Mouse (Mus musculus): Measurements from ENCODE around the gene 1700016C15Rik. TPM values are rescaled to one million over a fixed set of nuclear protein-coding genes. Genes with fewer than 3 reads are reported as not detected.
A peak's percentile ranks its signal among the peaks of the same experiment; 100 is the strongest.

Gene 1700016C15Rik
- polyA plus RNA-seq, 1 experiment, result not detected

- H3K4me3 ChIP-seq (replicated peaks; ENCODE audit: control insufficient read depth, low read depth, low read length), result no peak overlapping the region
- WGBS, result 78% methylated on average over 9 of the region's 9 CpGs
- no peak for TF ChIP-seq CTCF (IDR thresholded peaks at IDR 0.05; ENCODE audit: control insufficient read depth, insufficient read depth, low read length)
- no peak for TF ChIP-seq POLR2A (IDR thresholded peaks at IDR 0.05; ENCODE audit: borderline replicate concordance, control insufficient read depth, low read depth, low read length)
- H3K4me1 ChIP-seq (ENCODE audit: control insufficient read depth, insufficient read depth, low read length), result no peaks in the 10 kb centered on the region
- H3K27ac ChIP-seq (ENCODE audit: control insufficient read depth, insufficient read depth, low read depth, low read length, poor library complexity), result no peak overlapping the region
Observed at GRCm38 (mm10) chr1:177693486-177694252, 35.9 kb upstream of the 1700016C15Rik start.

- H3K27ac ChIP-seq (ENCODE audit: control insufficient read depth, insufficient read depth, low read depth, low read length, poor library complexity), result no peak overlapping the region
- no peak overlapping the region for H3K4me3 ChIP-seq (replicated peaks; ENCODE audit: control insufficient read depth, low read depth, low read length)
- WGBS, result 79% methylated on average over 8 of the region's 8 CpGs
- no peaks in the 10 kb centered on the region for H3K4me1 ChIP-seq (ENCODE audit: control insufficient read depth, insufficient read depth, low read length)
- TF ChIP-seq CTCF (IDR thresholded peaks at IDR 0.05; ENCODE audit: control insufficient read depth, insufficient read depth, low read length), result no peak
Observed at GRCm38 (mm10) chr1:177700560-177700959, 29.1 kb upstream of the 1700016C15Rik start.

GRCm38 (mm10) chr1:177702481-177703146 lies 27.0 kb upstream of the 1700016C15Rik start:
- no peak overlapping the region; the same call in 1 of the 2 replicates for H3K27ac ChIP-seq (ENCODE audit: control insufficient read depth, insufficient read depth, low read depth, low read length, poor library complexity)
- WGBS, result under 1% methylated on average over 15 of the region's 15 CpGs
- peak overlapping the region; percentile 74 for H3K4me3 ChIP-seq (replicated peaks; ENCODE audit: control insufficient read depth, low read depth, low read length)
- TF ChIP-seq CTCF (IDR thresholded peaks at IDR 0.05; ENCODE audit: control insufficient read depth, insufficient read depth, low read length), result peak; percentile 75
- TF ChIP-seq POLR2A (IDR thresholded peaks at IDR 0.05; ENCODE audit: borderline replicate concordance, control insufficient read depth, low read depth, low read length), result no peak
- no peaks in the 10 kb centered on the region for H3K4me1 ChIP-seq (ENCODE audit: control insufficient read depth, insufficient read depth, low read length)

- no peak for TF ChIP-seq POLR2A (IDR thresholded peaks at IDR 0.05; ENCODE audit: borderline replicate concordance, control insufficient read depth, low read depth, low read length)
- TF ChIP-seq CTCF (IDR thresholded peaks at IDR 0.05; ENCODE audit: control insufficient read depth, insufficient read depth, low read length), result no peak
- 33% methylated on average over 6 of the region's 6 CpGs for WGBS
- Histone ChIP-seq H3K27ac (ENCODE audit: control insufficient read depth, insufficient read depth, low read depth, low read length, poor library complexity) (no peak overlapping the region), H3K4me1 (ENCODE audit: control insufficient read depth, insufficient read depth, low read length) (no peaks in the 10 kb centered on the region; the same call in 1 of the 2 replicates), H3K4me3 (replicated peaks; ENCODE audit: control insufficient read depth, low read depth, low read length) (no peak overlapping the region)
Observed at GRCm38 (mm10) chr1:177703147-177703807, 26.3 kb upstream of the 1700016C15Rik start.

- Histone ChIP-seq H3K27ac (ENCODE audit: control insufficient read depth, insufficient read depth, low read depth, low read length, poor library complexity) (no peak overlapping the region), H3K4me1 (ENCODE audit: control insufficient read depth, insufficient read depth, low read length) (no peaks in the 10 kb centered on the region; the same call in 1 of the 2 replicates), H3K4me3 (replicated peaks; ENCODE audit: control insufficient read depth, low read depth, low read length) (no peak overlapping the region)
- 44% methylated on average over 2 of the region's 2 CpGs for WGBS
- no peak for TF ChIP-seq CTCF (IDR thresholded peaks at IDR 0.05; ENCODE audit: control insufficient read depth, insufficient read depth, low read length)
- TF ChIP-seq POLR2A (IDR thresholded peaks at IDR 0.05; ENCODE audit: borderline replicate concordance, control insufficient read depth, low read depth, low read length), result no peak
Observed at GRCm38 (mm10) chr1:177705204-177705603, 24.4 kb upstream of the 1700016C15Rik start.

- no peak for TF ChIP-seq CTCF (IDR thresholded peaks at IDR 0.05; ENCODE audit: control insufficient read depth, insufficient read depth, low read length)
- no peak for TF ChIP-seq POLR2A (IDR thresholded peaks at IDR 0.05; ENCODE audit: borderline replicate concordance, control insufficient read depth, low read depth, low read length)
- Histone ChIP-seq H3K27ac (ENCODE audit: control insufficient read depth, insufficient read depth, low read depth, low read length, poor library complexity) (no peak overlapping the region), H3K4me1 (ENCODE audit: control insufficient read depth, insufficient read depth, low read length) (peaks cover 2% of the 10 kb centered on the region; the same call in 1 of the 2 replicates), H3K4me3 (replicated peaks; ENCODE audit: control insufficient read depth, low read depth, low read length) (no peak overlapping the region)
- WGBS, result 75% methylated on average over 1 of the region's 1 CpGs
Observed at GRCm38 (mm10) chr1:177707571-177707970, 22.0 kb upstream of the 1700016C15Rik start.

GRCm38 (mm10) chr1:177708583-177709055 lies 21.0 kb upstream of the 1700016C15Rik start:
- no peak for TF ChIP-seq POLR2A (IDR thresholded peaks at IDR 0.05; ENCODE audit: borderline replicate concordance, control insufficient read depth, low read depth, low read length)
- no peak for TF ChIP-seq CTCF (IDR thresholded peaks at IDR 0.05; ENCODE audit: control insufficient read depth, insufficient read depth, low read length)
- no peak overlapping the region for H3K27ac ChIP-seq (ENCODE audit: control insufficient read depth, insufficient read depth, low read depth, low read length, poor library complexity)
- peaks cover 2% of the 10 kb centered on the region; the same call in 1 of the 2 replicates for H3K4me1 ChIP-seq (ENCODE audit: control insufficient read depth, insufficient read depth, low read length)
- no peak overlapping the region for H3K4me3 ChIP-seq (replicated peaks; ENCODE audit: control insufficient read depth, low read depth, low read length)
- WGBS, result 61% methylated on average over 4 of the region's 4 CpGs

- H3K27ac ChIP-seq (ENCODE audit: control insufficient read depth, insufficient read depth, low read depth, low read length, poor library complexity), result peak overlapping the region; percentile 82
- TF ChIP-seq POLR2A (IDR thresholded peaks at IDR 0.05; ENCODE audit: borderline replicate concordance, control insufficient read depth, low read depth, low read length) (no peak), CTCF (IDR thresholded peaks at IDR 0.05; ENCODE audit: control insufficient read depth, insufficient read depth, low read length) (no peak)
- peaks cover 2% of the 10 kb centered on the region; the same call in 1 of the 2 replicates for H3K4me1 ChIP-seq (ENCODE audit: control insufficient read depth, insufficient read depth, low read length)
- 21% methylated on average over 2 of the region's 2 CpGs for WGBS
- no peak overlapping the region for H3K4me3 ChIP-seq (replicated peaks; ENCODE audit: control insufficient read depth, low read depth, low read length)
Observed at GRCm38 (mm10) chr1:177711000-177711399, 18.6 kb upstream of the 1700016C15Rik start.
